Mouse (Mus musculus) limb, embryonic 13.5 days (tissue): ENCODE results near the gene Gm8369. TPM values are rescaled to one million over a fixed set of nuclear protein-coding genes. Genes with fewer than 3 reads are reported as not detected.

Experiments used
- polyA plus RNA-seq: library from polyadenylated mRNA; unstranded; fragments of >200 nt; fragmentation: Nextera tagmentation; extraction: Ambion mirVana; gene quantifications from 2 replicates; pipeline ENCODE4 v1.2.1, GENCODE M21; 2015

Gene Gm8369
- polyA plus RNA-seq, 1 experiment from 2014 or later = not detected

Other genes starting within 250 kb of the Gm8369 start
- gene Ms4a1, start 219.7 kb upstream of the Gm8369 start, polyA plus RNA-seq = not detected in 2 replicates
- gene Ms4a5, start 202.1 kb upstream of the Gm8369 start, polyA plus RNA-seq = not detected in 2 replicates
- not detected in 2 replicates for gene Ms4a14, start 171.5 kb upstream of the Gm8369 start, polyA plus RNA-seq
- 5.7 and 7.0 TPM in 2 replicates for gene Ms4a7, start 149.8 kb upstream of the Gm8369 start, polyA plus RNA-seq
- 5.4 and 5.6 TPM in 2 replicates for gene Ms4a4a, start 110.4 kb upstream of the Gm8369 start, polyA plus RNA-seq
- 0.62 and 0.87 TPM in 2 replicates for gene Ms4a4c, start 81.2 kb upstream of the Gm8369 start, polyA plus RNA-seq
- gene Ms4a4b, start 42.4 kb upstream of the Gm8369 start, polyA plus RNA-seq = 0.59 TPM in 1 of 2 replicates, not detected in the other
- 4.2 and 4.6 TPM in 2 replicates for gene Ms4a6c, start 16.6 kb upstream of the Gm8369 start, polyA plus RNA-seq
- gene Ms4a6b, start 30.6 kb downstream of the Gm8369 start, polyA plus RNA-seq = 4.1 and 4.5 TPM in 2 replicates
- 1.1 and 1.5 TPM in 2 replicates for gene Ms4a4d, start 50.9 kb downstream of the Gm8369 start, polyA plus RNA-seq
- 3.5 and 3.9 TPM in 2 replicates for gene Ms4a6d, start 118.9 kb downstream of the Gm8369 start, polyA plus RNA-seq
- gene Ms4a2, start 137.8 kb downstream of the Gm8369 start, polyA plus RNA-seq = 0.59 and 1.0 TPM in 2 replicates
- not detected in 2 replicates for gene Ms4a3, start 154.9 kb downstream of the Gm8369 start, polyA plus RNA-seq
- not detected in 2 replicates for gene Oosp2, start 174.6 kb downstream of the Gm8369 start, polyA plus RNA-seq
- gene Oosp1, start 205.2 kb downstream of the Gm8369 start, polyA plus RNA-seq = not detected in 2 replicates
- gene Oosp3, start 211.1 kb downstream of the Gm8369 start, polyA plus RNA-seq = not detected in 2 replicates